Mouse (Mus musculus) intestine, embryonic 15.5 days (tissue): ENCODE measurements around the gene Sgip1. TPM values are rescaled to one million over a fixed set of nuclear protein-coding genes. Genes with fewer than 3 reads are reported as not detected.
A peak's percentile ranks its signal among the peaks of the same experiment; 100 is the strongest.

Source experiments
- ATAC-seq: fragments of 200-750 bp; cut with Nextera tagmentation; 2 replicates; pipeline ENCODE4 v1.8.0; 2017; ENCODE audit warnings: moderate TSS enrichment, moderate library complexity
- H3K27ac ChIP-seq: fragments of 300-500 bp; sonication (generic); 2 replicates; pipeline ENCODE4 v1.5.1; 2015; ENCODE audit warnings: mild to moderate bottlenecking, inconsistent platforms
- H3K27me3 ChIP-seq: fragments of 300-500 bp; sonication (generic); replicated peaks from 2 replicates; pipeline ENCODE4 v1.6.1; 2015; ENCODE audit warnings: inconsistent platforms
- H3K36me3 ChIP-seq: fragments of 300-500 bp; sonication (generic); 2 replicates; pipeline ENCODE4 v1.6.1; 2015; ENCODE audit warnings: inconsistent platforms
- H3K4me1 ChIP-seq: fragments of 300-500 bp; sonication (generic); replicated peaks from 2 replicates; pipeline ENCODE4 v1.6.1; 2015; ENCODE audit warnings: inconsistent platforms
- H3K4me2 ChIP-seq: fragments of 300-500 bp; sonication (generic); replicated peaks from 2 replicates; pipeline ENCODE4 v1.6.1; 2015; ENCODE audit warnings: mild to moderate bottlenecking, inconsistent platforms
- H3K4me3 ChIP-seq: fragments of 300-500 bp; sonication (generic); replicated peaks from 2 replicates; pipeline ENCODE4 v1.5.1; 2015; ENCODE audit warnings: inconsistent platforms
- H3K9ac ChIP-seq: fragments of 300-500 bp; sonication (generic); 2 replicates; pipeline ENCODE4 v1.6.1; 2015; ENCODE audit warnings: inconsistent platforms
- H3K9me3 ChIP-seq: fragments of 300-500 bp; sonication (generic); 2 replicates; pipeline ENCODE4 v1.6.1; 2016; ENCODE audit warnings: inconsistent platforms
- WGBS: fragments of 180-500 bp; shearing (Covaris S2); methylation state at CpG from one replicate; pipeline ENCODE4 v1.1.7; 2015; 5-methylcytosine and 5-hydroxymethylcytosine counted together
- polyA plus RNA-seq: library from polyadenylated mRNA; unstranded; fragments of >200 nt; fragmentation: Nextera tagmentation; extraction: Ambion mirVana; gene quantifications from 2 replicates; pipeline ENCODE4 v1.2.1, GENCODE M21; 2015

Sgip1 gene
- polyA plus RNA-seq, 1 experiment from 2014 or later, result 9.9 TPM

DNA sequence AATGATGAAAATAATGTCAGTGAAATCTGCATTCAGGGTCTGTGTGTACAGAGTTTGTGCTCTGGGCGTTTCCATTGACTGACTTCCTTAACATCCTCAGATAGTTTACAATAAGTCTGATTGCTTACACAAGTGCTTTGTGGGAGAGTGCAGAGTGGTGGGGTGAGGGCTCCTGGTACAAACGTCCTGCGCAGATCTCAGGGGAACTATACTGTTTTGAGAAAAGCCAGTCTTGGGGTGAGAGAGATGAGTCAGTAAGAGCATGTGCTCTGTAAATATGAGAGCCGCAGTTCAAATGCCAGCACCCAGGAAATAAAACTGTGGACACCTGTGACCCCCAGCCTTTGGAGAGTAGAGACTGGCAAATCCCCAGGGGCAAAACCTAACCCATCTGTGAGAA, 80.7 kb downstream of the Sgip1 start:
- 36% methylated on average over 4 of the region's 4 CpGs for WGBS
- Histone ChIP-seq H3K9ac (no peak overlapping the region), H3K27ac (no peak overlapping the region), H3K27me3 (no peaks in the 10 kb centered on the region), H3K4me2 (no peak overlapping the region), H3K9me3 (no peaks in the 10 kb centered on the region), H3K4me1 (no peaks in the 10 kb centered on the region), H3K4me3 (no peak overlapping the region), H3K36me3 (no peaks in the 10 kb centered on the region)
- no peak for ATAC-seq

DNA sequence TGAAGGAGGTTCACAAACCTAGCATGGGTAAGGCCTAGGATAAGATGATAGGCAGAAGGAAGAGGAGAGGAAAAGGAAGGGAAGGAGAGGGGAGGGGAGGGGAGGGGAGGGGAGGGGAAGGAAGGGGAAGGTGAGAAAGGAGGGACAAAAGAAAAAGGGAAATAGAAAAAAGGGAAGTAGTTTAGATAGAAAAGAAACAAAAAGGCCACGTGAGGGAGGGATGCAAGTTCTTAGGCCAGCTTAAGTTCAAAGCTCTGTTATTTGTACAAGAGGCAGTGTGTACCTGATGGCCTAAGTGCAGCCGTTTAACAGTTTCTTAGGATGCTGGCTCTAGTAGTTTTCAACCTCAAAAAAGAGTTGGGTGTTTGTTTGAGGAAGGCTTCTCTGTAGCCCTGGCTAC, 83.4 kb downstream of the Sgip1 start:
- no peaks in the 10 kb centered on the region for H3K9me3 ChIP-seq
- H3K4me2 ChIP-seq, result no peak overlapping the region
- H3K4me1 ChIP-seq, result no peaks in the 10 kb centered on the region
- no peak for ATAC-seq
- no peak overlapping the region for H3K9ac ChIP-seq
- 55% methylated on average over 2 of the region's 2 CpGs for WGBS
- no peak overlapping the region for H3K27ac ChIP-seq
- no peaks in the 10 kb centered on the region for H3K27me3 ChIP-seq
- H3K4me3 ChIP-seq, result no peak overlapping the region
- no peaks in the 10 kb centered on the region for H3K36me3 ChIP-seq

DNA sequence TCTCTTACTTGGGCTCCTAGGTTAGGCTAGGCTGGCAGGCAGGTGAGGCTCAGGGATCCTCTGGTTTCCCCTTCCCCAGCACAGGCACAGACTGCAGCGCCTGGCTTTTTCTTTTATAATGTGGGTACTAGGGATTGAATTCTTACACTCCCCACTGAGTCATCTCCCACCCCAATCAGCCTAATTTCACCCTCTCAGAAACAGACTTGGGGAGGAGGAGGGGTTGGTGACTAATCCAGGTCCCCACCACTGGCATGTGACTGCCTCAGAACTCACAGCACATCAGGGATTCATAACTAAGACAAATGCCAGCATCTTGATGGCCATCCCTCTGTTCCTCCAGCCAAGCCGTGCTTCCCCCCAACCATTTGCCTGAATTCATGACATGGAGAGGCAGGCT, 85.1 kb downstream of the Sgip1 start:
- 84% methylated on average over 2 of the region's 2 CpGs for WGBS
- no peak for ATAC-seq
- Histone ChIP-seq H3K9ac (no peak overlapping the region), H3K36me3 (no peaks in the 10 kb centered on the region), H3K4me1 (no peaks in the 10 kb centered on the region), H3K4me3 (no peak overlapping the region), H3K27ac (no peak overlapping the region), H3K4me2 (no peak overlapping the region), H3K9me3 (no peaks in the 10 kb centered on the region), H3K27me3 (no peaks in the 10 kb centered on the region)

DNA sequence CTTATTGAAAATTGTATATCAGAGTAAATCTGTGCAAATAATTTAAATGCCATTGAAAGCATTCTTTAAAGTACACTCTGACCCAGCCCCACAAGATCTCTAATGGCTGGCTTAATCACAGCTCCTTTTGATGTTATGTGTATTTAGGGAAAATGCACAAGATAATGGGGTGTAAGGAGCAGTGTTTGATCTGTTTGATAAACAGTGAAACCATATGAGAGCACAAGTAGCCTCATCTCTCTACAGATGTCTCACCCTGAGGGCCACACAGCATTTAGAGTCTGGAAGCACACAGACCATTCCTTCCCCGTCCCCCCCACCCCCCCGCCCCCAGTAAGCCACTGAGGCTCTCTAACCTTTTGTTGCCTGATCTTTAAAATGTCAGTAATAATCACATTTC, 87.4 kb downstream of the Sgip1 start:
- Histone ChIP-seq H3K9me3 (no peaks in the 10 kb centered on the region), H3K36me3 (no peaks in the 10 kb centered on the region), H3K27ac (no peak overlapping the region), H3K4me2 (no peak overlapping the region), H3K27me3 (no peaks in the 10 kb centered on the region), H3K4me1 (no peaks in the 10 kb centered on the region), H3K9ac (no peak overlapping the region), H3K4me3 (no peak overlapping the region)
- 61% methylated on average over 2 of the region's 2 CpGs for WGBS
- ATAC-seq, result no peak

DNA sequence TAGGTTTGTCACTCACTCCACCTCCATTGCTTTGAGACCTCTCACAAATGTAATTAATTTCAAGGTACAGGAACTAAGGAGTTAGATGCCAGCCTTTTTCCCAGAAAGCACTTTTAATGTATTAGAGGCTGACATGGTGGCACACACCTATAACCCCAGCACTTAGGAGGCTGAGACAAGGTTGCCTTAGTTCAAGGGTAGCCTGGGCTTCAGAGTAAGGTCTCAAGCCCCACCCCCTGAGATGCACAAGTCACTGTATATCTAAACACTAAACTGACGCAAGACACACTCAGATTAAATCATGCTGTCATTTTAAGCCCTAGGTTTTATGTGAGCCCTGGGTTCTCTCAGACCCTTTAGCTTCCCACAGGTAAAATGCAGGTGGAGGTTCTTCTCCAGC, 92.1 kb downstream of the Sgip1 start:
- H3K4me3 ChIP-seq, result no peak overlapping the region
- H3K27ac ChIP-seq, result no peak overlapping the region
- H3K9me3 ChIP-seq, result no peaks in the 10 kb centered on the region
- no peak for ATAC-seq
- no peaks in the 10 kb centered on the region for H3K4me1 ChIP-seq
- no peaks in the 10 kb centered on the region for H3K27me3 ChIP-seq
- H3K9ac ChIP-seq, result no peak overlapping the region
- H3K4me2 ChIP-seq, result no peak overlapping the region
- WGBS, result 79% methylated on average over 1 of the region's 1 CpGs
- no peaks in the 10 kb centered on the region for H3K36me3 ChIP-seq

DNA sequence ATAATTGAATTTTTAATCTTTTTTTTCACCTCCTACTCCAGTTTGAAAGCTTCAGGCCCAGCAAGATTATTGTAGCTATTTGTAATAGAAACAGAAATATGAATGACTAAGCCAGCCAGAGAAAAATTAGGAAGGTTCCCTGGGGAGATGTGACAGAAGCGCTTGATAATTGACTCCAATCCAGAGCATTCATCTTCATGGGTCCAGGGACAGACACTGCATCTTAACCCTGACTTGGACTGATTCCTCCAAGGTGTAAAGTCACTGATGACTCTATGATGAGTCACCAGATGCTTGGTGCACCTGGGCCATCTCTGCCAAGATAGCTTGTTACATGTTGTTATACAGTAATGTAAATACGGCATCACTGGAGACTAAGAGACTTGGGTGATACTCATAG, 92.6 kb downstream of the Sgip1 start:
- no peaks in the 10 kb centered on the region for H3K36me3 ChIP-seq
- no peak overlapping the region for H3K27ac ChIP-seq
- H3K4me1 ChIP-seq, result no peaks in the 10 kb centered on the region
- no peaks in the 10 kb centered on the region for H3K27me3 ChIP-seq
- H3K4me3 ChIP-seq, result no peak overlapping the region
- no peak overlapping the region for H3K9ac ChIP-seq
- no peak overlapping the region for H3K4me2 ChIP-seq
- no peaks in the 10 kb centered on the region for H3K9me3 ChIP-seq
- no peak for ATAC-seq
- WGBS, result 90% methylated on average over 2 of the region's 2 CpGs

DNA sequence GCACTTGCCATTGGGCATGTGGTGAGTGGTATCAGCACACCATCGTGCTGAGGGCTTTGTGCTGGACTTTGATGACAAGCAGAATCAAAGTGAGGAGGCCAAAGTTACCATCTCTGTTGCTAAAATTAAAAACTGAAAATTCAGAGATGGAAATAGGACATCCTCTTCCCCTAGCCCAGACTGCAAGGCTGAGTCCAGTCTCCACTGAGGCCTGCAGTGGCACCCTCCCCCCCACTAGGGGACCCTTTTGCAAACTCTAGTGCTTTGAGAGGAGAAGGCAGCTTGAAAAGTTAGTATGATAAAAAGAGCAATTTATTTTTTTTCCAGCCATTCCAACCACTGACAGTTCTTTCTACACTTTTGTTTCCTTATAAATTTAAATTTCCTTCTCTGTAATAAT, 93.6 kb downstream of the Sgip1 start:
- no peak overlapping the region for H3K4me3 ChIP-seq
- H3K27me3 ChIP-seq, result no peaks in the 10 kb centered on the region
- no peak overlapping the region for H3K9ac ChIP-seq
- no peak overlapping the region for H3K27ac ChIP-seq
- ATAC-seq, result no peak
- H3K4me1 ChIP-seq, result no peaks in the 10 kb centered on the region
- 72% methylated on average over 1 of the region's 1 CpGs for WGBS
- H3K36me3 ChIP-seq, result no peaks in the 10 kb centered on the region
- H3K9me3 ChIP-seq, result no peaks in the 10 kb centered on the region
- H3K4me2 ChIP-seq, result no peak overlapping the region

DNA sequence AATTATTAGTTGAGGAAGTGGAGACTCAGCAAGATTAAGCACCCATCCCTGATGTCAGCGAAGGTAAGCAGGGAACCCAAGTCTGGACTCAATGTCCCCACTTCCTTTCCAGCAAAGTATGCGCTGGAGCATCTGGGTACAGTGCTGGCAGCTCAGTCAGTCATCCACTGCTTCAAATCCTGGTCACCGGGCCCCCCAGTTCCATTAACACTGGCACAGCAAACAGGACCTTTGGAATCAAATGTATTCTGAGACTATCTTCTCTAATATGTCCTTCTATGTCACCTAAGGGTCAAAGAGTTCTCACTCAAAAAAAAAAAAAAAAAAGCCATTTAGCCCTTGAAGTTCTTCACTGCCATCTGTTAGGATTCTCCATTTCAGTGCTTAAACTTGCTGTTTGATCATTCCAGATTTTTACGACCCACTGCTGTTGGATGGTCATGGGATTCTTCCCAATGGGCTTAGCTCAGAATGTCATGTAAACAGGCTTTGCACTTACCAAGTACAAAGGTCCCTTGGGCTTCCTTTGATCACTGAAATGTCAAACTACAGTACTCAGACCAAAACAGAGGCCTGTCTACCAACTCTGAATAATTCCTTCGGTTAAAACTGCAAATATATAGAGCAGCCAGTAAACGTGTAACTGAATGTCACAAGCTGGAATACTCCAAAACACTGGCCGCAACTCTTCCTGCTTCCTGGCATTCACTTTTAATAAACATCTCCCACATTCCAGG, 99.1 kb downstream of the Sgip1 start:
- no peak overlapping the region for H3K9ac ChIP-seq
- no peaks in the 10 kb centered on the region for H3K27me3 ChIP-seq
- no peak for ATAC-seq
- H3K9me3 ChIP-seq, result no peaks in the 10 kb centered on the region
- H3K4me1 ChIP-seq, result no peaks in the 10 kb centered on the region
- no peak overlapping the region; the same call in 1 of the 2 replicates for H3K27ac ChIP-seq
- no peaks in the 10 kb centered on the region for H3K36me3 ChIP-seq
- WGBS, result 51% methylated on average over 7 of the region's 7 CpGs
- no peak overlapping the region for H3K4me2 ChIP-seq
- H3K4me3 ChIP-seq, result no peak overlapping the region

DNA sequence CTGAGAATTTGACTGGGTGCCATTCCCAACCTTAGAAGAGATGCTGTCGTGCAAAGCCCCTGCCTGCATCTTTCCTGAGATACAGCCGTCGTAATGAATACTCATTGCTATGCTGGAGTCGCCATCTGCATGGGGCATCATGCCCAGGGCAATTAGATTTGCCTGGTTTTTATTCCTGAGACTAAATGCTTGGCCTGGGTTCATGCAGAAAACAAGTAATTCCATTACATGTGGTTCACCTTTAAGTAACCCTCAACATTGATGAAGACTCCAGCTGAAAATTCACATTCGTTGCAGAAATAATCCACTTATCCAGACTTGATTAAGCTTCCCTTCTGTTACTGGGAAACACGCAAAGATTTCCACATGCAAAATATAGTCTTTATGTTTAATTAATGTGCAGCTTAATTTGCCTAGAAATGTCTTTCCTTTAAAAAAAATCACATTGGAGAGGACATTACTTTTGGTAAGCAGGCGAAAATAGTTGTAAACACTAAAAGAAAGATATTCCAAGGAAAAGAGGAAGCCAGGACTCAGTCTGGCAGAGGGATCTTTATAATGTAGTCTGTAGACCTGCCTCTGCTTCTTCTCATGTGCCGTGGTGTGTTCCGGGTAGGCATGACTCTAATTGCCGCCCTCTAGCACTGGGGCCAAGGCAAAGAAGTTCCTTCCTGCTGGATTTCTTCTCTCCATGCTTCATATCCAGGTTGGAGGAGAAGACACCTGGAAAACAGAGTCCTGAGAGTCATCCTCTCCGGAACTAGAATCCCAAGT, 100.0 kb downstream of the Sgip1 start:
- Histone ChIP-seq H3K4me2 (no peak overlapping the region), H3K4me1 (no peaks in the 10 kb centered on the region), H3K9me3 (no peaks in the 10 kb centered on the region), H3K36me3 (no peaks in the 10 kb centered on the region), H3K27ac (no peak overlapping the region), H3K4me3 (no peak overlapping the region), H3K9ac (no peak overlapping the region), H3K27me3 (no peaks in the 10 kb centered on the region)
- ATAC-seq, result peak; percentile 51
- WGBS, result 76% methylated on average over 11 of the region's 11 CpGs

DNA sequence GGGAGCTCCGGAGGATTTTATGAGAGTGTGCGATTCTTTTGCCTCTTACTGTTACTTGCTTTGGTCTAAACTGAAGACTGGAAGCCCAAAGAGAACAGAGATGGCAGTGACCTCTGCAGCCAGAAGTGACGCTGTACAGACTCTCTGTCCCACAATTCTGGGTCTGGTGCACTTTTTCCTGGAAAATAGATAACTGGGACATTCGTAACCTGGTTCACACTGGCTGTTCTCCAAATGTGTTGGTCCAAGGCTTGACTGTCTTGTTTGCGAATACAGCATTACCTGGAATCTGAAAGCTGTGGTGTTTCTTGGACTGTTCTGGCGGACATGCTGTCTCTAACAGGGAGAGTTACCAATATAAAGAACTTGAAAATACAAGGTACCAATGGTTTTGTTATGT, 109.4 kb downstream of the Sgip1 start:
- no peak for ATAC-seq
- H3K9ac ChIP-seq, result no peak overlapping the region

DNA sequence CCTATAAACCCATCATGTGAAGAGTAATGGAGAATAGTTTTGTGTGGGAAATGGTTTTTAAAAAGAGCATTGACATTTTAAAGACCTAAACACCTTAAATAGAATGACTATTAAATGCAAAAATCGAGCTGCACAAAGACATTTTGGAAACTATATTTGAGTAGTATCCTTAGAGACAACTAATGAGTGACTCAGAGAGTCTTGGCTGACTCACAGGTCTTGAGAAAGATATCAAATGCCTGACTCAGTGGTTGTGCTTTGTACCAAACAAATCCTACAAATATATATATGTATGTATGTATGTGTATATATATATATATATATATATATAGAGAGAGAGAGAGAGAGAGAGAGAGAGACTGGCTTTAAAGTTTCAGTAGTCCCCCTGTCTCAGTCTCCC, 110.1 kb downstream of the Sgip1 start:
- no peak overlapping the region for H3K27ac ChIP-seq
- H3K9me3 ChIP-seq, result no peaks in the 10 kb centered on the region
- no peak overlapping the region for H3K4me2 ChIP-seq
- no peaks in the 10 kb centered on the region for H3K4me1 ChIP-seq
- no peaks in the 10 kb centered on the region for H3K36me3 ChIP-seq
- no peak for ATAC-seq
- no peak overlapping the region for H3K4me3 ChIP-seq
- 57% methylated on average over 1 of the region's 1 CpGs for WGBS
- H3K9ac ChIP-seq, result no peak overlapping the region
- H3K27me3 ChIP-seq, result no peaks in the 10 kb centered on the region

More for the DNA sequence above, 109.4 kb downstream of the Sgip1 start:
- 85% methylated on average over 6 of the region's 6 CpGs for WGBS
- no peaks in the 10 kb centered on the region for H3K4me1 ChIP-seq
- H3K27ac ChIP-seq, result no peak overlapping the region
- no peak overlapping the region for H3K4me2 ChIP-seq
- H3K4me3 ChIP-seq, result no peak overlapping the region
- no peaks in the 10 kb centered on the region for H3K27me3 ChIP-seq
- H3K9me3 ChIP-seq, result no peaks in the 10 kb centered on the region
- H3K36me3 ChIP-seq, result no peaks in the 10 kb centered on the region

DNA sequence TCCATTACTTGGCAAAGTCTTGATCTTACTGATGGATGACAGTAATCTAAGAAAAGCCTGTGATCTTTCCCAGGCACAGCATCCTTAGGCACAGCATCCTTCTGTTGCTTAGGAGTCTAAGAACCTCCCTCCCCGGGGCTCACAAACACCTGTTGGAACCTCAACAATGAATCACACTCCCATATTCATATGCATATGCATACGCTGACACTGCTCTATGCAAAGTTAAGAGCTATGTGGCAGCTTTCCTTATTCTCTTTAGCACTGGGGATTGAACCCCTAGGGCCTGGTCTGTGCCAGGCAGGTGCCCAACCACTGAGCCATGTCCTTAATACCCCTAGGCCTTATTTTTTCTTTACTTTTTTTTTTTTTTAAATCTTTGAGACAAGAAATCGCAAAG, 111.2 kb downstream of the Sgip1 start:
- Histone ChIP-seq H3K4me3 (no peak overlapping the region), H3K36me3 (no peaks in the 10 kb centered on the region), H3K9me3 (no peaks in the 10 kb centered on the region), H3K4me1 (no peaks in the 10 kb centered on the region), H3K27ac (no peak overlapping the region), H3K4me2 (no peak overlapping the region), H3K27me3 (no peaks in the 10 kb centered on the region), H3K9ac (no peak overlapping the region)
- 85% methylated on average over 3 of the region's 3 CpGs for WGBS
- no peak for ATAC-seq

DNA sequence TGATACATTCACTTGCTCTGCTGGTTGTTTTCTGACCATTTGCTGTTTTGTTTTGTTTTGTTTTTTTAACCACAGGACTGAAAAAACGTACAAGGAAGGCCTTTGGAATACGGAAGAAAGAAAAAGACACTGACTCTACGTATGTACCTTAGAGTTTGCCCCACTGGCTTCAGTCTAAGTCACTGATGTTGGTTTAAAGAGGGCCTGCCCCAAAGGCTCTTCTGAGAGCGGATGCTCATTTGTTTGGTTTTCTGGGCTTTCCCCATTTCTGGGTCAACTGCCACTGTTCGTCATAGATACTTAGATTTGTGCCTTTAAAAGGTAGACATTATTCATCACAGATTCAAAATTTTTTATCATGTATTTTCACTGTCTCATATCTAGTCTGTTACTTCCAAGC, 111.7 kb downstream of the Sgip1 start:
- no peak overlapping the region for H3K9ac ChIP-seq
- no peaks in the 10 kb centered on the region for H3K36me3 ChIP-seq
- no peaks in the 10 kb centered on the region for H3K4me1 ChIP-seq
- H3K4me3 ChIP-seq, result no peak overlapping the region
- ATAC-seq, result no peak
- H3K27me3 ChIP-seq, result no peaks in the 10 kb centered on the region
- H3K9me3 ChIP-seq, result no peaks in the 10 kb centered on the region
- H3K4me2 ChIP-seq, result no peak overlapping the region
- 87% methylated on average over 5 of the region's 5 CpGs for WGBS
- H3K27ac ChIP-seq, result no peak overlapping the region
